Mouse (Mus musculus) forelimb bud, embryonic 11.5 days (tissue): ENCODE results near the gene Zfy1.
A peak's percentile ranks its signal among the peaks of the same experiment; 100 is the strongest.
"Not testable (repeated sequence)": the region's sequence is repeated elsewhere in the genome, so short reads cannot be mapped to it uniquely, and the experiment has no call there.

Experiments
- DNase-seq: peaks from one replicate; pipeline ENCODE4 v3.0.0-alpha.2; 2012; ENCODE audit warnings: low read depth, low spot score

The Zfy1 gene

DNA sequence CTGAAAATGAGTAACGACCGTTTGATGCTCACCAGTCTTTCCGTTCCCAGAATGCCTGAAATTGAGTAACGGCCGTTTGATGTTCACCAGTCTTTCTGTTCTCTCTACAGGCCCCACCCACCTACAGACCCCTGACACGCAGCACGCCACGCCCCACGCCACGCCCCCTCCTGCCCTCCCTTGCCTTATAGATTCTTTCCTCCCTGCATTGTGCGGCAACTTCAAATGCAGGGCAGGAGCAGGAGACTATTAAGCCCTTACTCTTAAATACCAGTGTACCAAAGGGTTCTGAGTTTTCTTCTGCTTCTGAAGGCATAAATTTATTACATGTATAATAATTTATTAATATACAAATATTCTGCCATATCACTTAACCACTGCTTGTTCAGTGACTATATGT lies at the start of gene Zfy1:
TSS of gene Zfy1 (minus strand) at position 101 of the 400 bp plus-strand sequence.
- DNase-seq: not testable (repeated sequence)

DNA sequence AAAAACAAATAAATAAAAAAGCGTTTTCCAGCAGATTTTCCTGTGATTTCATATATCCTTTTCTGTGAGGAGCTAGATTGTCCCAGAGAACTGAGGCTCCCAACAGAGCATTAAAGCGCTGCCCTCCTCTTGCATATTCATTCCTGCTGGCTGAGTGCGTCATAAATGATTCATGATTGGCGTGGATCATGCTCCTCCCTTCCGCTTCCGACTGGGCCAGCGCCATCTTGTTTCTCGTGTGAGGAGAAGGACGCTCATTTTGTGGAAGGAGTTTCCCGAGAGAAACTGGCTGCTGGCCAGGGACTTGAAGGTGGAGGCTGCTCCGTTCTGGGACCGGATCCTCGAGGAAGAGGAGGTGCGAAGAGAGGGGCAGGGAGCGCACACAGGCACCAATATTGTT lies 21.2 kb upstream of the Zfy1 start, which contains the start of gene Uba1y:
TSS of gene Uba1y (plus strand) at position 254 of the 400 bp plus-strand sequence.
- DNase-seq: no peak

DNA sequence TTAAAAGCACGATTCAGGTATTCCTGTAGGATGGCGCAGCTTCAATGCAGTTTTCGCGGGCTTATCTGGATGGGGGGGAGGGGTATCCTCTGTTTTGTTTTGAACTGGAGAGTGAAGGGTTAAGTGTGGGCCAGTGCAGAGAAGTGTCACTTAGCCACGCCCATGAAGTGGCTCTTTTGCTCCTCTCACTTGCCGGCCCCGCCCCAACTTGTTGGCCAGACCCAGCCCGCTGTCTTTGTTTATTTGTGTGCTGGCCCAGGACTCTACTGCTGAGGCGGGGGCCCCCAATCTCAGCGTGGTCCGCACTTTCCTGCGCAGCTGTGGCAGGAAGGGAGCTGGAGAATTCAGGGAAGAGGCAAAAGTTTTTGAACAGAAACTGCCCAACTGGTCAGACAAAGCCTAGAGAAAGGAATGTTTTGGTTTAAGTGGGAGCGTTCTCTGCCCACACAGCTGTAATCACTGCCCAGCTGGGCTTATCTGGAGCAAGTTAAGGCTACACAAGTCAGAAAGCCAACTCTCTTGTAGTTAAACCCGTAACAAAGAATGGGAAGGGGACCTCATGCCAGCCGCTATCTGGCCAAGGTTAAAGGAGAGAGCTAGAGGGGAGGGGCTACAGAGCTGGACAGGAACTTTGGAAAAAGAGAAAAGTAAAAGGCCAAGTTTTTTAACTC lies 11.9 kb upstream of the Zfy1 start:
- DNase-seq: peak; percentile 55
